Mouse (Mus musculus) inflammation-experienced regulatory T-cells (primary cell): ENCODE measurements around the gene Ssxa1. TPM values are rescaled to one million over a fixed set of nuclear protein-coding genes. Genes with fewer than 3 reads are reported as not detected.

Source experiments
- polyA plus RNA-seq, 2 experiments: library from polyadenylated mRNA; unstranded; fragments of 100-300 nt; shearing (Covaris generic); gene quantifications; one replicate each; pipeline ENCODE4 v1.2.1; 2017

The Ssxa1 gene
- not detected for polyA plus RNA-seq

GRCm38 (mm10) chrX:21115520-21115919, at the start of gene Ssxa1:
TSS of gene Ssxa1 (plus strand) at chrX:21115820.

GRCm38 (mm10) chrX:21068106-21068505, 47.5 kb upstream of the Ssxa1 start, which contains the start of gene Spaca5:
TSS of gene Spaca5 (plus strand) at chrX:21068406.

GRCm38 (mm10) chrX:21088983-21089866, 26.4 kb upstream of the Ssxa1 start, which contains the start of gene Zfp300:
TSS of gene Zfp300 (minus strand) at chrX:21089527.

Other genes with a start within 250 kb of the Ssxa1 start
- gene Timp1, start 245.7 kb upstream of the Ssxa1 start, polyA plus RNA-seq = 1 to 10 TPM in 1 of 2 experiments, under 1 TPM in 1; 0.74 to 1.0 TPM
- under 1 TPM; 0.06 to 0.56 TPM for gene Syn1, start 194.8 kb upstream of the Ssxa1 start, polyA plus RNA-seq
- 10 to 100 TPM in 1 of 2 experiments, 1 to 10 TPM in 1; 1.3 to 11.3 TPM for gene Cfp, start 184.3 kb upstream of the Ssxa1 start, polyA plus RNA-seq
- gene Elk1, start 165.2 kb upstream of the Ssxa1 start, polyA plus RNA-seq = 10 to 100 TPM in 1 of 2 experiments, 1 to 10 TPM in 1; 9.6 to 10.4 TPM
- 10 to 100 TPM; 37.5 to 38.0 TPM for gene Uxt, start 153.8 kb upstream of the Ssxa1 start, polyA plus RNA-seq
- 10 to 100 TPM; 10.2 to 13.3 TPM for gene Zfp182, start 53.5 kb upstream of the Ssxa1 start, polyA plus RNA-seq
- gene Spaca5, start 47.4 kb upstream of the Ssxa1 start, polyA plus RNA-seq = not detected
- gene Zfp300, start 26.3 kb upstream of the Ssxa1 start, polyA plus RNA-seq = 1 to 10 TPM; 1.5 to 3.7 TPM
- not detected for gene Gm21876, start 59.8 kb downstream of the Ssxa1 start, polyA plus RNA-seq